Mouse (Mus musculus): Measurements from ENCODE around the gene Bloc1s6. TPM values are rescaled to one million over a fixed set of nuclear protein-coding genes. Genes with fewer than 3 reads are reported as not detected.

The Bloc1s6 gene
- polyA plus RNA-seq, 1 experiment from 2014 or later, result 59.5 TPM

DNA sequence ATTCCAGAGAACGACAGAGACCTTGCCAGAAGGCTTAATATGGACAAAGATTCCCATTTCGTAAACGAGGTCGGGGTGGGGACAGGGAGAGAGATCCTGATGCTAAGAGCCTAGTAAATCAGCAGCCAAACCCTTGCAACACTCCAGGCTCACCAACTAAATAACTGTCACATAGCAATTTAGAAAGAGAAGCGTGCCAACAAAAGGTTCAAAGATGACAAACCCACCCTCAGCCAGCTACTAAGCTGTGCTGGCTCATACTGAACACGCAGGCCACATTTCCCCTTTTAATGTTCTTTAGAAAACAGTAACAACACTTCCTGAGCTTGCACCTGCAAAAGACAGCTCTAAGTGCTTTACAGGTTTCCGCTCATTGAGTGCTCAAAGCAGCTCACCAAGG, 51.0 kb downstream of the Bloc1s6 start:
- Histone ChIP-seq H3K9me3 (ENCODE audit: control insufficient read depth, low read length) (no peaks in the 10 kb centered on the region), H3K4me1 (ENCODE audit: control insufficient read depth, insufficient read depth, low read length) (no peaks in the 10 kb centered on the region), H3K27ac (replicated peaks; ENCODE audit: low read depth, low read length) (no peak overlapping the region), H3K9ac (ENCODE audit: low read length) (no peak overlapping the region), H3K4me3 (ENCODE audit: low read depth, low read length) (no peak overlapping the region), H3K27me3 (ENCODE audit: control insufficient read depth, insufficient read depth, low read length) (no peaks in the 10 kb centered on the region), H3K4me2 (ENCODE audit: low read depth, severe bottlenecking) (no peak overlapping the region), H3K36me3 (ENCODE audit: control insufficient read depth, insufficient read depth, low read length) (no peaks in the 10 kb centered on the region)
- no peak for DNase-seq (ENCODE audit: low spot score)
- WGBS, result 79% methylated on average over 7 of the region's 7 CpGs
- no peak for ATAC-seq (ENCODE audit: insufficient number of reproducible peaks, low FRiP score, low TSS enrichment, low read depth)

DNA sequence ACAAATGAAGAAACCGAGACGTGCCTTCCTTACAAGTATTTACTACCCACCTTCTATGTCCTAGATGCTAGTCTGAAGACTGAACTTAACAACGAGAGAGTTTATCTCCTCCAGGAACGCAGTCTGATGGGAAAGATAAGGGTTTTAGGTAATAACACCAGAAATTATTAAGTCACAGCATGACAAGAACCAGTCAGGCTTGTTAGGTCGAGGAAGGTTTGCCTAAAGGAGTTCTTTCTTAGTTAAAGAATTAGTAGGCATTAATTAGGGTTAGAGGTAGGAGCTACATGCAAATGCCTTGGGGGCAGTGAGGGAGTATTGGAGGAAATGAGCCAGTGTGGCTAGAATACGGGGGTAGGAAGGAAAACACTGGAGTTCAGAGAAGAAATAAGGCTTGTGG, 51.4 kb downstream of the Bloc1s6 start:
- no peak overlapping the region for H3K4me3 ChIP-seq (ENCODE audit: low read depth, low read length)

More for the DNA sequence above, 51.4 kb downstream of the Bloc1s6 start:
- no peaks in the 10 kb centered on the region for H3K27me3 ChIP-seq (ENCODE audit: control insufficient read depth, insufficient read depth, low read length)
- no peak for DNase-seq (ENCODE audit: low spot score)
- WGBS, result 61% methylated on average over 6 of the region's 6 CpGs
- H3K4me1 ChIP-seq (ENCODE audit: control insufficient read depth, insufficient read depth, low read length), result no peaks in the 10 kb centered on the region
- ATAC-seq (ENCODE audit: insufficient number of reproducible peaks, low FRiP score, low TSS enrichment, low read depth), result no peak
- H3K9ac ChIP-seq (ENCODE audit: low read length), result no peak overlapping the region
- no peak overlapping the region for H3K27ac ChIP-seq (replicated peaks; ENCODE audit: low read depth, low read length)
- no peaks in the 10 kb centered on the region for H3K36me3 ChIP-seq (ENCODE audit: control insufficient read depth, insufficient read depth, low read length)
- no peaks in the 10 kb centered on the region for H3K9me3 ChIP-seq (ENCODE audit: control insufficient read depth, low read length)
- H3K4me2 ChIP-seq (ENCODE audit: low read depth, severe bottlenecking), result no peak overlapping the region

Other genes with a start within 250 kb of the Bloc1s6 start
- gene Gatm, start 127.2 kb upstream of the Bloc1s6 start, polyA plus RNA-seq (2014; fragmentation: Nextera tagmentation; extraction: Ambion mirVana), result 6.9 and 8.7 TPM in 2 replicates
- 0.35 and 0.48 TPM in 2 replicates for gene AA467197, start 101.5 kb upstream of the Bloc1s6 start, polyA plus RNA-seq (2014; fragmentation: Nextera tagmentation; extraction: Ambion mirVana)
- 8.8 and 10.1 TPM in 2 replicates for gene Slc30a4, start 35.8 kb upstream of the Bloc1s6 start, polyA plus RNA-seq (2014; fragmentation: Nextera tagmentation; extraction: Ambion mirVana)
- 3.2 and 4.7 TPM in 2 replicates for gene Sqor, start 26.7 kb downstream of the Bloc1s6 start, polyA plus RNA-seq (2014; fragmentation: Nextera tagmentation; extraction: Ambion mirVana)